Mouse (Mus musculus): ENCODE results near the gene Cacna2d1. TPM values are rescaled to one million over a fixed set of nuclear protein-coding genes. Genes with fewer than 3 reads are reported as not detected.

Cacna2d1 gene
- 27.6 and 45.2 TPM in 2 replicates for polyA plus RNA-seq (2015; fragmentation: Nextera tagmentation; extraction: Ambion mirVana)

DNA sequence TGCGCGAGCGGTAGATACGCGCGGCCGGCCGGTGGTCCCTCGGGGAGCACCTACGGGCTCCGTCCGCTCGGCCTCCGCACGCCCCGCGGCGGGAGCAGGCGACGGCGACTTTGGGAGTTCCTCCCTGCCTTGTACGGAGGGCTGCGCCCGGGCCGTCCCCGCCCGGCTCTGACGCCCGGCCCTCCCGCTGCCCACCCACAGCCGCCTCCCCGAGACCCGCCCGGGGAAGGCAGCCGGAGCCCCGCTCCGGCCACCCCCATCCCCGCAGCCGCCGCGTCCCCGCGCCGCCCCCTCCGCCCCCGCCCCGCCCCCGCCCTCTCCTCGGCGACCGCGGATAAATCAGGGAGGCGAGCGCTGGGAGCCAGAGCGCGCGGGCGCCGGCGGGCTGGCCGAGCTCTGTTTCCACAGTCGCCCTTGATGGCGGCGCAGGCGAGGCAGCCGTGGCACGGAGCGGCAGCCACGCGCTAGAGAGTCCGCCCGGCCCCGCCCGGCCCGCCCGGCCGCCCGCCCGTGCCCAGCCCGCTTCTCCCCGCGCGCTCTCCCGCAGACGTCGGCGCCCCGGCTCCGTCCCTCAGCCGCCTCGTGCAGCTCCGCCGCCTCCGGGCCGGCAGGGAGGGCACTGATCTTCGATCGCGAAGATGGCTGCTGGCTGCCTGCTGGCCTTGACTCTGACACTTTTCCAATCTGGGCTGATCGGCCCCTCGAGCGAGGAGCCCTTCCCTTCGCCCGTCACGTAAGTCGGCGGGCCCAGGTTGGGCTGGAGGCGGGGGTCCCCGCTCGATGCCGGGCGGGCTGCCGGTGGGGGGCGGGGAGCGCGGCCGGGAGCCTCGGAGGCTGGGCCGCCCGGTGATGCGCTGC, at the start of gene Cacna2d1:
TSS of gene Cacna2d1 (plus strand) at position 316 of the 858 bp plus-strand sequence.

Other genes starting within 250 kb of the Cacna2d1 start
- gene Speer4c, start 220.4 kb upstream of the Cacna2d1 start, polyA plus RNA-seq (2015; fragmentation: Nextera tagmentation; extraction: Ambion mirVana), result not detected in 2 replicates